ENCODE assay signal across 7 mouse cellular contexts in the genomic region with DNA sequence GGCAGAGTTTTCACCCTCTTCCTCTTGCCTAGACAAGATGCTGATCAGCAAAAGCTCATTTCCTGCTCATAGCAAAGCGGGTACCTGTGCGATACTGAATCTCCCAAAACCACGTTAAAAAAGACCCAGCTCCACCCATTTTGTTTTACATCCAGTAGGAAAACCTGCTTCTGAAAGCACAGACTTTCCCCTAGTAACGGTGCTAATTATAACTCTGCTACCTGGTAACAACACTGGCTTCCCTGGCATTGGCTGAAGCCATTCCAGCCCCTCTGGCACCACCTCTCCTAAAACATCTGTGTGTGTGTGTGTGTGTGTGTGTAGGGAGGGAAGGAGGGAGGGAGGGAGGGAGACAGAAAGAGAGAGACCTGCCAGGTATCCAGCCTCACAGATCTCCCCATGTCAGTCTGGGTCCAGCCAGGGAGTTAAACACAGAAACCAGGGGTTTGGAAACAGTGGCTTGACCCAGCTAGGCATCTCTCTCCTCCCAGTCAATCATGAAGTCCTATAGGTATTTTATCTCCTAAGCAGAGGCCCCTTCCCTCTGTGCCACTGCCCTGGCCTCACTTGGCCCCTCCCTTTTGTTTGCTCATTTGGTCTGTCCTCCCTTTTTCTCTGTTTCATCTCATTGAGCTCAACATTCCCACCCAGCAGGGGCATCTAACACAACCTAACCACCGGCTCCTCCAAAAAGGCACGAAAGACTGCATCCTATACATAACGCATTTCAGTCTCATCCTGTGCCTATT.
DNase-seq lines count a peak whose midpoint lies in the region; ATAC-seq and TF ChIP-seq lines count a peak whose summit lies in the region.

No protein-coding gene starts in this region.

- H3K4me1 ChIP-seq in stomach, postnatal 0 days (replicated peaks; ENCODE audit: control insufficient read depth, insufficient read depth): 0 out of 2 replicates have a peak, but pooled peaks cover 2% of the 10 kb centered on the region

- peak; percentile 42 to 67 for DNase-seq in layer of hippocampus, adult 2 months (ENCODE audit: low spot score in 2 of 2)
- DNase-seq in layer of hippocampus, postnatal 36 days: no peak
- peak; percentile 51 for DNase-seq in brain, embryonic 18.5 days (ENCODE audit: low read depth, low spot score)
- DNase-seq in frontal cortex, postnatal 10 days (ENCODE audit: low spot score in 2 of 2): peak; percentile 34 to 59
- DNase-seq in kidney, postnatal 25 days: peak; percentile 24 to 78
- DNase-seq in stomach, postnatal 0 days (ENCODE audit: low spot score): peak; percentile 48
- DNase-seq in spleen, postnatal 10 days (ENCODE audit: low spot score in 2 of 2): no peak

- no peak overlapping the region for H3K9ac ChIP-seq in stomach, postnatal 0 days (ENCODE audit: low read length)

- peak; percentile 70; the same call in 1 of the 2 replicates for ATAC-seq in stomach, postnatal 0 days (ENCODE audit: low FRiP score, low TSS enrichment)

- peak overlapping the region; percentile 90 for H3K27ac ChIP-seq in layer of hippocampus, adult 2 months
- no peak overlapping the region for H3K27ac ChIP-seq in stomach, postnatal 0 days (replicated peaks)

- H3K27me3 ChIP-seq in stomach, postnatal 0 days (ENCODE audit: control insufficient read depth, insufficient read depth, low read length): no peaks in the 10 kb centered on the region

- H3K4me3 ChIP-seq in layer of hippocampus, adult 2 months: no peak overlapping the region
- H3K4me3 ChIP-seq in stomach, postnatal 0 days (ENCODE audit: low read depth, low read length): no peak overlapping the region

- H3K36me3 ChIP-seq in stomach, postnatal 0 days (ENCODE audit: control insufficient read depth, insufficient read depth, low read length): no peaks in the 10 kb centered on the region

- WGBS in stomach, postnatal 0 days: 22% methylated on average over 7 of the region's 7 CpGs

- H3K4me2 ChIP-seq in stomach, postnatal 0 days (replicated peaks; ENCODE audit: low read depth): no peak overlapping the region

- TF ChIP-seq CTCF in layer of hippocampus, adult 2 months (conservative IDR thresholded peaks at IDR 0.05): no peak
- no peak for TF ChIP-seq CTCF in stomach, postnatal 0 days (IDR thresholded peaks at IDR 0.05; ENCODE audit: low read depth)

- H3K9me3 ChIP-seq in stomach, postnatal 0 days (ENCODE audit: control insufficient read depth, low read length): no peaks in the 10 kb centered on the region

- TF ChIP-seq EP300 in stomach, postnatal 0 days (optimal IDR thresholded peaks at IDR 0.05): no peak

Comparison
In these comparisons a context has a peak if more than half of its experiments do, and no peak if none do; other contexts are left out.
1. DNase-seq: peak in layer of hippocampus, adult 2 months (2 of 2), brain, embryonic 18.5 days (single experiment), frontal cortex, postnatal 10 days (2 of 2), kidney, postnatal 25 days (2 of 2) and stomach, postnatal 0 days (single experiment); none in layer of hippocampus, postnatal 36 days (0 of 2) and spleen, postnatal 10 days (0 of 2).